Mouse (Mus musculus) T-cell, adult 66 days (primary cell): ENCODE results near the gene Stum. TPM values are rescaled to one million over a fixed set of nuclear protein-coding genes. Genes with fewer than 3 reads are reported as not detected.

Experiments used
- total RNA-seq, 2 experiments: library from RNA; stranded (reverse); gene quantifications; 3 replicates in 1 of 2; 4 replicates in 1 of 2; pipeline ENCODE4 v1.2.4; 2023

Gene Stum
- under 1 TPM in 1 of 2 experiments, not detected in 1; 0.33 TPM for total RNA-seq

GRCm38 (mm10) chr1:180483399-180484291, at the start of gene Stum:
Stum (minus strand) TSS chr1:180483504.

Other genes starting within 250 kb of the Stum start
- 10 to 100 TPM; 54.6 to 56.0 TPM for gene Psen2, start 220.1 kb downstream of the Stum start, total RNA-seq
- 100 to 1,000 TPM; 277 to 322 TPM for gene Itpkb, start 153.0 kb downstream of the Stum start, total RNA-seq
- gene Parp1, start 85.4 kb upstream of the Stum start, total RNA-seq, result 10 to 100 TPM; 74.7 to 76.5 TPM
- gene Lin9, start 157.6 kb upstream of the Stum start, total RNA-seq, result 10 to 100 TPM; 15.3 to 17.9 TPM
- gene Mixl1, start 213.5 kb upstream of the Stum start, total RNA-seq, result not detected
- gene Acbd3, start 242.5 kb upstream of the Stum start, total RNA-seq, result 10 to 100 TPM; 48.9 to 51.3 TPM